Mouse (Mus musculus) hindbrain, postnatal 0 days (tissue): Measurements from ENCODE around the gene Hoxb4. TPM values are rescaled to one million over a fixed set of nuclear protein-coding genes. Genes with fewer than 3 reads are reported as not detected.
A peak's percentile ranks its signal among the peaks of the same experiment; 100 is the strongest.

Experiments
- ATAC-seq: fragments of 200-750 bp; cut with Nextera tagmentation; 2 replicates; pipeline ENCODE4 v1.8.0; 2017; ENCODE audit warnings: mild to moderate bottlenecking, moderate TSS enrichment, moderate library complexity
- DNase-seq: peaks from one replicate; pipeline ENCODE4 v3.0.0-alpha.2; 2015; ENCODE audit warnings: low spot score
- H3K27ac ChIP-seq: fragments of 300-500 bp; sonication (generic); 2 replicates; pipeline ENCODE4 v1.5.1; 2014; ENCODE audit warnings: mild to moderate bottlenecking
- H3K27me3 ChIP-seq: fragments of 300-500 bp; sonication (generic); 2 replicates; pipeline ENCODE4 v1.6.1; 2014; ENCODE audit warnings: low read length, mixed read lengths; ENCODE audit not compliant: insufficient read depth
- H3K36me3 ChIP-seq: fragments of 300-500 bp; sonication (generic); 2 replicates; pipeline ENCODE4 v1.6.1; 2014; ENCODE audit warnings: low read length, mixed read lengths; ENCODE audit not compliant: insufficient read depth
- H3K4me1 ChIP-seq: fragments of 300-500 bp; sonication (generic); 2 replicates; pipeline ENCODE4 v1.6.1; 2014; ENCODE audit warnings: antibody characterized with exemption, low read length, mixed read lengths; ENCODE audit not compliant: insufficient read depth
- H3K4me2 ChIP-seq: fragments of 300-500 bp; sonication (generic); 2 replicates; pipeline ENCODE4 v1.6.1; 2014; ENCODE audit warnings: low read depth, mild to moderate bottlenecking, low read length, moderate library complexity, mixed read lengths
- H3K4me3 ChIP-seq: fragments of 300-500 bp; sonication (generic); 2 replicates; pipeline ENCODE4 v1.5.1; 2014; ENCODE audit warnings: low read length
- H3K9ac ChIP-seq: fragments of 300-500 bp; sonication (generic); replicated peaks from 2 replicates; pipeline ENCODE4 v1.6.1; 2014; ENCODE audit warnings: mild to moderate bottlenecking, low read length, moderate library complexity, mixed read lengths
- H3K9me3 ChIP-seq: fragments of 300-500 bp; sonication (generic); 2 replicates; pipeline ENCODE4 v1.6.1; 2016; ENCODE audit warnings: low read length, mixed read lengths
- CTCF ChIP-seq: IDR thresholded peaks from 2 replicates; pipeline ENCODE4 v1.5.1; 2016; ENCODE audit warnings: antibody characterized with exemption, control low read depth, low read depth
- WGBS: fragments of 180-500 bp; shearing (Covaris S2); extraction: QIAGEN DNeasy Blood & Tissue Kit; methylation state at CpG from one replicate; pipeline ENCODE4 v1.1.7; 2014; 5-methylcytosine and 5-hydroxymethylcytosine counted together
- polyA plus RNA-seq: library from polyadenylated mRNA; unstranded; fragments of >200 nt; fragmentation: Nextera tagmentation; extraction: Ambion mirVana; gene quantifications from 2 replicates; pipeline ENCODE4 v1.2.1, GENCODE M21; 2015
- total RNA-seq: library from RNA; depleted of rRNA; stranded (reverse); fragments of >200 nt; gene quantifications from 2 replicates; pipeline ENCODE4 v1.2.3, GENCODE M21; 2014

Hoxb4 gene
- total and polyA plus RNA-seq, 2 experiments from 2014 or later = 2.4 to 8.6 TPM

- TF ChIP-seq CTCF = no peak
- H3K4me2 ChIP-seq = no peak overlapping the region
- no peak overlapping the region for H3K27ac ChIP-seq
- no peak overlapping the region for H3K4me3 ChIP-seq
- no peaks in the 10 kb centered on the region for H3K9me3 ChIP-seq
- DNase-seq = no peak
- no peak for ATAC-seq
- peaks cover 75% of the 10 kb centered on the region for H3K27me3 ChIP-seq
- WGBS = 6% methylated on average over 18 of the region's 18 CpGs
- no peaks in the 10 kb centered on the region for H3K36me3 ChIP-seq
- no peak overlapping the region for H3K9ac ChIP-seq
- no peaks in the 10 kb centered on the region for H3K4me1 ChIP-seq
Observed at GRCm38 (mm10) chr11:96281396-96281795, 36.7 kb upstream of the Hoxb4 start.

GRCm38 (mm10) chr11:96281855-96282570, 36.1 kb upstream of the Hoxb4 start, which contains the start of gene Hoxb8:
Gene Hoxb8 (plus strand): TSS chr11:96281905.
- Histone ChIP-seq H3K36me3 (no peaks in the 10 kb centered on the region), H3K27me3 (peaks cover 75% of the 10 kb centered on the region), H3K4me1 (no peaks in the 10 kb centered on the region), H3K4me3 (peak within 1 kb of the TSS; percentile 31), H3K9me3 (no peaks in the 10 kb centered on the region), H3K4me2 (no peak within 1 kb of the TSS), H3K9ac (no peak within 1 kb of the TSS), H3K27ac (no peak within 1 kb of the TSS)
- ATAC-seq = 0 out of 2 replicates have a peak, but pooled peaks have one; percentile 42
- 2% methylated on average over 27 of the region's 27 CpGs for WGBS
- DNase-seq = no peak
- no peak for TF ChIP-seq CTCF

- Histone ChIP-seq H3K4me2 (peak overlapping the region; percentile 50; the same call in 1 of the 2 replicates), H3K9ac (no peak overlapping the region), H3K36me3 (no peaks in the 10 kb centered on the region), H3K27me3 (peaks cover 84% of the 10 kb centered on the region), H3K4me3 (peak overlapping the region; percentile 31), H3K4me1 (no peaks in the 10 kb centered on the region), H3K27ac (peak overlapping the region; percentile 51), H3K9me3 (no peaks in the 10 kb centered on the region)
- no peak for TF ChIP-seq CTCF
- no peak for ATAC-seq
- no peak for DNase-seq
- WGBS = under 1% methylated on average over 49 of the region's 49 CpGs
Observed at GRCm38 (mm10) chr11:96282795-96283430, 35.2 kb upstream of the Hoxb4 start.

GRCm38 (mm10) chr11:96284041-96284749, 33.9 kb upstream of the Hoxb4 start:
- Histone ChIP-seq H3K27ac (no peak overlapping the region; the same call in 1 of the 2 replicates), H3K4me1 (no peaks in the 10 kb centered on the region), H3K4me2 (peak overlapping the region; percentile 50), H3K27me3 (peaks cover 87% of the 10 kb centered on the region), H3K36me3 (no peaks in the 10 kb centered on the region), H3K4me3 (peak overlapping the region; percentile 31), H3K9me3 (no peaks in the 10 kb centered on the region), H3K9ac (no peak overlapping the region)
- WGBS = 0% methylated on average over 48 of the region's 49 CpGs
- DNase-seq = no peak
- ATAC-seq = peak; percentile 8; the same call in 1 of the 2 replicates
- TF ChIP-seq CTCF = 0 out of 2 replicates have a peak, but pooled peaks have one; percentile 27

- H3K9ac ChIP-seq = no peak overlapping the region
- no peaks in the 10 kb centered on the region for H3K9me3 ChIP-seq
- H3K4me3 ChIP-seq = peak overlapping the region; percentile 31
- TF ChIP-seq CTCF = no peak
- H3K27ac ChIP-seq = no peak overlapping the region; the same call in 1 of the 2 replicates
- ATAC-seq = peak; percentile 58; the same call in 1 of the 2 replicates
- peaks cover 87% of the 10 kb centered on the region for H3K27me3 ChIP-seq
- H3K4me1 ChIP-seq = no peaks in the 10 kb centered on the region
- no peaks in the 10 kb centered on the region for H3K36me3 ChIP-seq
- peak overlapping the region; percentile 50 for H3K4me2 ChIP-seq
- 3% methylated on average over 33 of the region's 37 CpGs for WGBS
- DNase-seq = no peak
Observed at GRCm38 (mm10) chr11:96284774-96285734, 33.0 kb upstream of the Hoxb4 start.
